Mouse (Mus musculus) MEL (cell line): ENCODE measurements around the gene Entpd8. TPM values are rescaled to one million over a fixed set of nuclear protein-coding genes. Genes with fewer than 3 reads are reported as not detected.
A peak's percentile ranks its signal among the peaks of the same experiment; 100 is the strongest.

ENCODE experiments used
- DNase-seq: peaks from one replicate; pipeline ENCODE4 v3.0.0; 2011; ENCODE audit warnings: low read depth, low spot score
- H3K27ac ChIP-seq: 2 replicates; pipeline ENCODE4 v1.5.1; 2012; ENCODE audit warnings: low read depth, mild to moderate bottlenecking, control low read depth, low read length, moderate library complexity; ENCODE audit not compliant: control insufficient read depth
- H3K27me3 ChIP-seq, 2 experiments: fragments of 150-350 bp in 1 of 2; sonication (generic) in 1 of 2; 2 replicates each; pipeline ENCODE4 v1.6.1; 2012; ENCODE audit warnings: low read length in 2 of 2, mild to moderate bottlenecking in 2 of 2, improper control_type of control experiment in 1 of 2, moderate library complexity in 1 of 2; ENCODE audit not compliant: insufficient read depth in 2 of 2, control insufficient read depth in 1 of 2
- H3K36me3 ChIP-seq, 2 experiments: 2 replicates each; pipeline ENCODE4 v1.6.1; 2012 to 2014; ENCODE audit warnings: low read length in 2 of 2, improper control_type of control experiment in 1 of 2, inconsistent platforms in 1 of 2, mild to moderate bottlenecking in 1 of 2; ENCODE audit not compliant: insufficient read depth in 2 of 2, control insufficient read depth in 1 of 2
- H3K4me1 ChIP-seq, 2 experiments: fragments of 150-350 bp in 1 of 2; sonication (generic) in 1 of 2; 2 replicates each; pipeline ENCODE4 v1.6.1; 2012; ENCODE audit warnings: low read length in 2 of 2, improper control_type of control experiment in 1 of 2, mild to moderate bottlenecking in 1 of 2; ENCODE audit not compliant: insufficient read depth in 2 of 2, control insufficient read depth in 1 of 2
- H3K4me3 ChIP-seq, 2 experiments: fragments of 150-350 bp in 1 of 2; sonication (generic) in 1 of 2; 2 replicates each; pipeline ENCODE4 v1.5.1; 2012; ENCODE audit warnings: low read depth in 2 of 2, low read length in 2 of 2, mild to moderate bottlenecking in 2 of 2, moderate library complexity in 2 of 2, control low read depth in 1 of 2, improper control_type of control experiment in 1 of 2; ENCODE audit not compliant: control insufficient read depth in 1 of 2, insufficient read depth in 1 of 2
- H3K79me2 ChIP-seq: 2 replicates; pipeline ENCODE4 v1.6.1; 2012; ENCODE audit warnings: mild to moderate bottlenecking, low read length, moderate library complexity; ENCODE audit not compliant: control insufficient read depth, poor library complexity, insufficient read depth
- H3K9ac ChIP-seq: 2 replicates; pipeline ENCODE4 v1.6.1; 2012; ENCODE audit warnings: low read depth, mild to moderate bottlenecking, control low read depth, low read length, moderate library complexity; ENCODE audit not compliant: control insufficient read depth, poor library complexity, severe bottlenecking
- H3K9me3 ChIP-seq: fragments of 150-350 bp; sonication (generic); replicated peaks from 2 replicates; pipeline ENCODE4 v1.6.1; 2012; ENCODE audit warnings: mild to moderate bottlenecking, low read length, improper control_type of control experiment, moderate library complexity; ENCODE audit not compliant: insufficient read depth
- BHLHE40 ChIP-seq: IDR thresholded peaks from 2 replicates; pipeline ENCODE4 v1.6.1; 2012; ENCODE audit warnings: low read depth, mild to moderate bottlenecking, inconsistent platforms, low read length, improper control_type of control experiment, borderline replicate concordance
- CHD1 ChIP-seq: IDR thresholded peaks from 2 replicates; pipeline ENCODE4 v1.6.1; 2012; ENCODE audit warnings: low read depth, mild to moderate bottlenecking, inconsistent platforms, low read length, improper control_type of control experiment
- CHD2 ChIP-seq: IDR thresholded peaks from 2 replicates; pipeline ENCODE4 v1.6.1; 2011; ENCODE audit warnings: low read length, improper control_type of control experiment
- CTCF ChIP-seq, 3 experiments: IDR thresholded peaks in 2 of 3; conservative IDR thresholded peaks in 1 of 3; 2 replicates each; pipeline ENCODE4 v1.5.1; 2011 to 2012; ENCODE audit warnings: low read length in 3 of 3, low read depth in 2 of 3, mild to moderate bottlenecking in 2 of 3, improper control_type of control experiment in 1 of 3, inconsistent platforms in 1 of 3, mixed read lengths in 1 of 3, moderate library complexity in 1 of 3; ENCODE audit not compliant: control insufficient read depth in 1 of 3, insufficient read depth in 1 of 3, poor library complexity in 1 of 3, severe bottlenecking in 1 of 3
- E2F4 ChIP-seq: IDR thresholded peaks from 2 replicates; pipeline ENCODE4 v1.6.1; 2011; ENCODE audit warnings: low read depth, low read length, improper control_type of control experiment, borderline replicate concordance
- ELF1 ChIP-seq: IDR thresholded peaks from 2 replicates; pipeline ENCODE4 v1.6.1; 2014; ENCODE audit warnings: low read depth, mild to moderate bottlenecking, inconsistent platforms, low read length, improper control_type of control experiment, moderate library complexity
- EP300 ChIP-seq, 2 experiments: IDR thresholded peaks; 2 replicates each; pipeline ENCODE4 v1.6.1; 2011; ENCODE audit warnings: improper control_type of control experiment in 2 of 2, low read length in 2 of 2, low read depth in 1 of 2, mild to moderate bottlenecking in 1 of 2
- ETS1 ChIP-seq: IDR thresholded peaks from 2 replicates; pipeline ENCODE4 v1.6.1; 2012; ENCODE audit warnings: low read depth, mild to moderate bottlenecking, inconsistent platforms, low read length, improper control_type of control experiment, moderate library complexity
- GABPA ChIP-seq: IDR thresholded peaks from 2 replicates; pipeline ENCODE4 v1.6.1; 2012; ENCODE audit warnings: low read depth, mild to moderate bottlenecking, inconsistent platforms, low read length, improper control_type of control experiment, moderate library complexity
- GATA1 ChIP-seq: IDR thresholded peaks from 2 replicates; pipeline ENCODE4 v1.6.1; 2011; ENCODE audit warnings: low read depth, low read length, improper control_type of control experiment
- HCFC1 ChIP-seq: IDR thresholded peaks from 2 replicates; pipeline ENCODE4 v1.6.1; 2012; ENCODE audit warnings: low read depth, mild to moderate bottlenecking, inconsistent platforms, low read length, improper control_type of control experiment, moderate library complexity
- JUND ChIP-seq: IDR thresholded peaks from 2 replicates; pipeline ENCODE4 v1.6.1; 2011; ENCODE audit warnings: low read depth, mild to moderate bottlenecking, improper control_type of control experiment, low read length
- MAFK ChIP-seq: IDR thresholded peaks from 2 replicates; pipeline ENCODE4 v1.6.1; 2011; ENCODE audit warnings: low read depth, mild to moderate bottlenecking, low read length, improper control_type of control experiment, borderline replicate concordance
- MAX ChIP-seq: IDR thresholded peaks from 2 replicates; pipeline ENCODE4 v1.6.1; 2011; ENCODE audit warnings: low read length, improper control_type of control experiment
- MAZ ChIP-seq: IDR thresholded peaks from 2 replicates; pipeline ENCODE4 v1.6.1; 2012; ENCODE audit warnings: low read depth, mild to moderate bottlenecking, inconsistent platforms, low read length, improper control_type of control experiment
- MEF2A ChIP-seq: IDR thresholded peaks from 2 replicates; pipeline ENCODE4 v1.6.1; 2014; ENCODE audit warnings: low read depth, mild to moderate bottlenecking, inconsistent platforms, low read length, improper control_type of control experiment; ENCODE audit not compliant: poor library complexity, insufficient replicate concordance, severe bottlenecking; ENCODE audit errors: extremely low read depth
- MXI1 ChIP-seq: IDR thresholded peaks from 2 replicates; pipeline ENCODE4 v1.6.1; 2011; ENCODE audit warnings: mild to moderate bottlenecking, low read depth, low read length, improper control_type of control experiment
- MYB ChIP-seq: IDR thresholded peaks from 2 replicates; pipeline ENCODE4 v1.6.1; 2011; ENCODE audit warnings: mild to moderate bottlenecking, low read depth, low read length, improper control_type of control experiment
- MYC ChIP-seq: IDR thresholded peaks from 2 replicates; pipeline ENCODE4 v1.6.1; 2011; ENCODE audit warnings: low read depth, mild to moderate bottlenecking, low read length, improper control_type of control experiment, moderate library complexity
- NELFE ChIP-seq: IDR thresholded peaks from 2 replicates; pipeline ENCODE4 v1.6.1; 2011; ENCODE audit warnings: low read depth, low read length, improper control_type of control experiment
- NRF1 ChIP-seq: IDR thresholded peaks from 2 replicates; pipeline ENCODE4 v1.6.1; 2014; ENCODE audit warnings: low read depth, mild to moderate bottlenecking, inconsistent platforms, low read length, improper control_type of control experiment, moderate library complexity; ENCODE audit not compliant: poor library complexity, insufficient read depth, severe bottlenecking
- POLR2A ChIP-seq, 2 experiments: IDR thresholded peaks; 2 replicates each; pipeline ENCODE4 v1.6.1; 2011 to 2012; ENCODE audit warnings: low read length in 2 of 2, mild to moderate bottlenecking in 2 of 2, control low read depth in 1 of 2, improper control_type of control experiment in 1 of 2, low read depth in 1 of 2, moderate library complexity in 1 of 2; ENCODE audit not compliant: control insufficient read depth in 1 of 2, insufficient read depth in 1 of 2, poor library complexity in 1 of 2
- POLR2AphosphoS2 ChIP-seq: IDR thresholded peaks from 2 replicates; pipeline ENCODE4 v1.6.1; 2011; ENCODE audit warnings: low read length, improper control_type of control experiment
- POLR2AphosphoS5 ChIP-seq: IDR thresholded peaks from 2 replicates; pipeline ENCODE4 v1.6.1; 2012; ENCODE audit warnings: low read depth, borderline replicate concordance, mild to moderate bottlenecking, inconsistent platforms, low read length, moderate library complexity, mixed read lengths
- RAD21 ChIP-seq: IDR thresholded peaks from 2 replicates; pipeline ENCODE4 v1.6.1; 2011; ENCODE audit warnings: mild to moderate bottlenecking, low read depth, low read length, improper control_type of control experiment
- RCOR1 ChIP-seq: IDR thresholded peaks from 2 replicates; pipeline ENCODE4 v1.6.1; 2012; ENCODE audit warnings: low read depth, mild to moderate bottlenecking, inconsistent platforms, low read length, improper control_type of control experiment
- SIN3A ChIP-seq: IDR thresholded peaks from 2 replicates; pipeline ENCODE4 v1.6.1; 2012; ENCODE audit warnings: low read length, improper control_type of control experiment, inconsistent platforms
- SMC3 ChIP-seq: IDR thresholded peaks from 2 replicates; pipeline ENCODE4 v1.6.1; 2011; ENCODE audit warnings: low read depth, low read length, improper control_type of control experiment
- TCF12 ChIP-seq: IDR thresholded peaks from 2 replicates; pipeline ENCODE4 v1.6.1; 2014; ENCODE audit warnings: low read depth, mild to moderate bottlenecking, inconsistent platforms, low read length, improper control_type of control experiment, moderate library complexity
- UBTF ChIP-seq: IDR thresholded peaks from 2 replicates; pipeline ENCODE4 v1.6.1; 2012; ENCODE audit warnings: low read depth, mild to moderate bottlenecking, inconsistent platforms, low read length, improper control_type of control experiment, moderate library complexity, borderline replicate concordance; ENCODE audit not compliant: insufficient read depth
- USF1 ChIP-seq: IDR thresholded peaks from 2 replicates; pipeline ENCODE4 v1.6.1; 2014; ENCODE audit warnings: low read depth, mild to moderate bottlenecking, inconsistent platforms, low read length, improper control_type of control experiment, moderate library complexity
- USF2 ChIP-seq, 2 experiments: IDR thresholded peaks; 2 replicates each; pipeline ENCODE4 v1.6.1; 2011 to 2012; ENCODE audit warnings: improper control_type of control experiment in 2 of 2, low read length in 2 of 2, borderline replicate concordance in 1 of 2, inconsistent platforms in 1 of 2, low read depth in 1 of 2, mild to moderate bottlenecking in 1 of 2; ENCODE audit not compliant: insufficient read depth in 1 of 2
- ZC3H11A ChIP-seq: IDR thresholded peaks from 2 replicates; pipeline ENCODE4 v1.6.1; 2012; ENCODE audit warnings: low read depth, mild to moderate bottlenecking, inconsistent platforms, low read length, improper control_type of control experiment
- ZKSCAN1 ChIP-seq: IDR thresholded peaks from 2 replicates; pipeline ENCODE4 v1.6.1; 2012; ENCODE audit warnings: low read depth, mild to moderate bottlenecking, inconsistent platforms, low read length, improper control_type of control experiment, moderate library complexity
- ZMIZ1 ChIP-seq: IDR thresholded peaks from 2 replicates; pipeline ENCODE4 v1.6.1; 2012; ENCODE audit warnings: low read depth, mild to moderate bottlenecking, inconsistent platforms, low read length, improper control_type of control experiment, moderate library complexity
- ZNF384 ChIP-seq: IDR thresholded peaks from 2 replicates; pipeline ENCODE4 v1.6.1; 2012; ENCODE audit warnings: low read depth, mild to moderate bottlenecking, inconsistent platforms, low read length, improper control_type of control experiment
- polyA plus RNA-seq, 2 experiments: library from polyadenylated mRNA; stranded (reverse) in 1 of 2; unstranded in 1 of 2; fragments of >175 nt in 1 of 2; fragments of >200 nt in 1 of 2; gene quantifications; 2 replicates each; pipeline versions ENCODE4 v1.2.1 to v1.2.4; 2012; ENCODE audit warnings: low replicate concordance in 2 of 2, low read depth in 1 of 2; ENCODE audit not compliant: insufficient read length in 2 of 2, insufficient read depth in 1 of 2, missing spikeins in 1 of 2
- total RNA-seq: library from RNA; depleted of rRNA; stranded (reverse); fragments of 300-350 nt; gene quantifications from 2 replicates; pipeline ENCODE4 v1.2.3, GENCODE M21; 2012

Entpd8 gene
- total and polyA plus RNA-seq, 3 experiments: not detected

GRCm38 (mm10) chr2:25111184-25111791 lies 31.2 kb downstream of the Entpd8 start:
- H3K27me3 ChIP-seq: no peaks in the 10 kb centered on the region
- no peaks in the 10 kb centered on the region; the same call in 1 of the 2 replicates for H3K79me2 ChIP-seq
- H3K4me1 ChIP-seq: peaks cover 26 to 43% of the 10 kb centered on the region in 2 experiments
- no peak overlapping the region; a peak in 1 of 4 replicates for H3K4me3 ChIP-seq
- H3K9ac ChIP-seq: peak overlapping the region; percentile 64
- DNase-seq: peak; percentile 94
- peaks cover 0 to 37% of the 10 kb centered on the region in 2 experiments; a peak in 2 of 4 replicates for H3K36me3 ChIP-seq
- peak overlapping the region; percentile 98 for H3K27ac ChIP-seq
- no peaks in the 10 kb centered on the region for H3K9me3 ChIP-seq
- no peak for TF ChIP-seq ZKSCAN1
- TF ChIP-seq GABPA: no peak
- TF ChIP-seq MYC: 0 out of 2 replicates have a peak, but pooled peaks have one; percentile 67
- TF ChIP-seq EP300 (IDR thresholded peaks at IDR 0.05; ENCODE audit: low read depth in 1 of 2, low read length in 2 of 2): peak; percentile 94 to 96
- TF ChIP-seq CHD2: no peak
- TF ChIP-seq E2F4: no peak
- no peak for TF ChIP-seq CHD1
- peak; percentile 92 for TF ChIP-seq GATA1
- TF ChIP-seq MEF2A: no peak
- peak; percentile 79; the same call in 1 of the 2 replicates for TF ChIP-seq MAFK
- 0 out of 2 replicates have a peak, but pooled peaks have one; percentile 32 for TF ChIP-seq BHLHE40
- TF ChIP-seq NELFE: peak; percentile 38
- peak; percentile 57; the same call in 1 of the 2 replicates for TF ChIP-seq MXI1
- no peak for TF ChIP-seq UBTF
- TF ChIP-seq CTCF (IDR thresholded peaks at IDR 0.05 in 2 of 3, conservative IDR thresholded peaks at IDR 0.05 in 1 of 3; ENCODE audit: control insufficient read depth in 1 of 3, insufficient read depth in 1 of 3, low read depth in 2 of 3, low read length in 3 of 3, poor library complexity in 1 of 3, severe bottlenecking in 1 of 3): no peak
- peak; percentile 84 for TF ChIP-seq SIN3A
- TF ChIP-seq TCF12: peak; percentile 95
- TF ChIP-seq ETS1: peak; percentile 97
- no peak for TF ChIP-seq RAD21
- 0 out of 2 replicates have a peak, but pooled peaks have one; percentile 28 for TF ChIP-seq ZMIZ1
- TF ChIP-seq NRF1: no peak
- TF ChIP-seq USF1: no peak
- TF ChIP-seq ZNF384: no peak
- no peak for TF ChIP-seq ZC3H11A
- TF ChIP-seq SMC3: no peak
- no peak for TF ChIP-seq JUND
- no peak for TF ChIP-seq ELF1
- TF ChIP-seq MAZ: no peak
- TF ChIP-seq POLR2AphosphoS2: 0 out of 2 replicates have a peak, but pooled peaks have one; percentile 34
- TF ChIP-seq USF2 (IDR thresholded peaks at IDR 0.05; ENCODE audit: borderline replicate concordance in 1 of 2, insufficient read depth in 1 of 2, low read depth in 1 of 2, low read length in 2 of 2): no peak
- TF ChIP-seq MYB: no peak
- peak in 1 of 2 experiments; percentile 59; a peak in 2 of 4 replicates for TF ChIP-seq POLR2A (IDR thresholded peaks at IDR 0.05; ENCODE audit: control insufficient read depth in 1 of 2, insufficient read depth in 1 of 2, low read depth in 1 of 2, low read length in 2 of 2, poor library complexity in 1 of 2)
- TF ChIP-seq HCFC1: no peak
- TF ChIP-seq POLR2AphosphoS5: no peak
- TF ChIP-seq MAX: no peak
- TF ChIP-seq RCOR1: peak; percentile 82
